Mouse (Mus musculus): ENCODE data around the gene Smco3. TPM values are rescaled to one million over a fixed set of nuclear protein-coding genes. Genes with fewer than 3 reads are reported as not detected.

Gene Smco3
- polyA plus RNA-seq, 2 experiments from 2014 or later = not detected

- ATAC-seq = no peak
Observed at GRCm38 (mm10) chr6:136845706-136846480, 10.6 kb upstream of the Smco3 start.

- ATAC-seq = no peak
Observed at GRCm38 (mm10) chr6:136844903-136845302, 9.7 kb upstream of the Smco3 start.

GRCm38 (mm10) chr6:136837323-136837722, 2.1 kb upstream of the Smco3 start:
- no peak for ATAC-seq

- ATAC-seq = no peak
Observed at GRCm38 (mm10) chr6:136831712-136832111, 3.5 kb downstream of the Smco3 start.

- no peak for ATAC-seq
Observed at GRCm38 (mm10) chr6:136828681-136829080, 6.6 kb downstream of the Smco3 start.

- ATAC-seq = peak; percentile 98
Observed at GRCm38 (mm10) chr6:136827881-136828561, 7.2 kb downstream of the Smco3 start, which contains the start of gene Wbp11. TSS of gene Wbp11 (minus strand) at chr6:136828233.

GRCm38 (mm10) chr6:136827516-136827880, 7.8 kb downstream of the Smco3 start, which contains the start of gene BC049715:
TSS of gene BC049715 (plus strand) at chr6:136827626.
- no peak for ATAC-seq

- ATAC-seq = no peak
Observed at GRCm38 (mm10) chr6:136827116-136827515, 8.1 kb downstream of the Smco3 start.

- ATAC-seq = no peak
Observed at GRCm38 (mm10) chr6:136824987-136825386, 10.3 kb downstream of the Smco3 start.

GRCm38 (mm10) chr6:136821086-136821485, 14.2 kb downstream of the Smco3 start:
- ATAC-seq = no peak

- no peak for ATAC-seq
Observed at GRCm38 (mm10) chr6:136820381-136820780, 14.9 kb downstream of the Smco3 start.

- ATAC-seq = no peak
Observed at GRCm38 (mm10) chr6:136817549-136817948, 17.7 kb downstream of the Smco3 start.

GRCm38 (mm10) chr6:136816826-136817225, 18.4 kb downstream of the Smco3 start:
- ATAC-seq = no peak

- no peak for ATAC-seq
Observed at GRCm38 (mm10) chr6:136815381-136815780, 19.9 kb downstream of the Smco3 start.

- no peak for ATAC-seq
Observed at GRCm38 (mm10) chr6:136813117-136813516, 22.1 kb downstream of the Smco3 start.

- no peak for ATAC-seq
Observed at GRCm38 (mm10) chr6:136811196-136811595, 24.1 kb downstream of the Smco3 start.

- no peak for ATAC-seq
Observed at GRCm38 (mm10) chr6:136809673-136810072, 25.6 kb downstream of the Smco3 start.

- peak; percentile 42 for ATAC-seq
Observed at GRCm38 (mm10) chr6:136809077-136809476, 26.2 kb downstream of the Smco3 start.

GRCm38 (mm10) chr6:136808631-136809046, 26.6 kb downstream of the Smco3 start:
- ATAC-seq = peak; percentile 10

GRCm38 (mm10) chr6:136808014-136808417, 27.2 kb downstream of the Smco3 start, which contains the start of gene H2afj:
TSS of gene H2afj (plus strand) at chr6:136808244.
- ATAC-seq = peak; percentile 67

- ATAC-seq = no peak
Observed at GRCm38 (mm10) chr6:136807395-136808013, 27.7 kb downstream of the Smco3 start.

GRCm38 (mm10) chr6:136806819-136807218, 28.4 kb downstream of the Smco3 start:
- no peak for ATAC-seq

- no peak for ATAC-seq
Observed at GRCm38 (mm10) chr6:136805409-136805775, 29.9 kb downstream of the Smco3 start.

Measured in activated CD4-positive, CD25-positive, alpha-beta regulatory T cell, adult 4 months (primary cell).